Mouse (Mus musculus) olfactory bulb, adult 2 months (tissue): ENCODE data around the gene Spata13.

Experiments used
- CTCF ChIP-seq: fragments of 200-500 bp; IDR thresholded peaks from 2 replicates; pipeline ENCODE4 v1.5.1; 2012; ENCODE audit warnings: low read depth, mild to moderate bottlenecking, low read length, moderate library complexity; ENCODE audit not compliant: insufficient read depth
- POLR2A ChIP-seq: fragments of 200-500 bp; IDR thresholded peaks from 2 replicates; pipeline ENCODE4 v1.6.1; 2012; ENCODE audit warnings: mild to moderate bottlenecking, low read depth, low read length, moderate library complexity; ENCODE audit not compliant: insufficient read depth

DNA sequence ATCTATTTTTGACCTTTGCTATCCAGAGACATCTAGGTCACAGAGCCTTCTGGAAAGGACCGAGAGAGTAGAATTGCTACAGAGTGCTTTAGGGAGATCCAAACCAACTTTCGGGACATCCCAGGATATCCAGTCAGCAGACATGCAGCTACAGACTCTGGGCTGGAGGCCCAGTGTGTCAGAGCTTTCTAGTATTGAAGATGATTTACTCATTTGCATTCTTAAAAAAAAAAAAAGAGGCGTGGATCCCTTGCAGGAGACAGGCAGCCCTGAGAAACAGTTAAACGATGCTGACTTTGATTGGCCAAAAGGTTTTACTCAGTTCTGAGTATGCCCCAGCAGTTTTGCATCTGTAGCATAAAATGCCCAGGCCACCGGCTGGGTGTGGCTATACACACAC, 59.9 kb downstream of the Spata13 start:
- TF ChIP-seq CTCF (no peak), POLR2A (no peak)
